Mouse (Mus musculus) E14TG2a.4 (cell line): Measurements from ENCODE around the gene Lgals7.
"Not testable (repeated sequence)": the region's sequence is repeated elsewhere in the genome, so short reads cannot be mapped to it uniquely, and the experiment has no call there.

ENCODE experiments used
- H3K27me3 ChIP-seq: 2 replicates; pipeline ENCODE4 v1.6.1; 2014; ENCODE audit warnings: low read length, control low read depth; ENCODE audit not compliant: insufficient read depth
- H3K36me3 ChIP-seq: 2 replicates; pipeline ENCODE4 v1.6.1; 2014; ENCODE audit warnings: low read length, control low read depth; ENCODE audit not compliant: insufficient read depth
- H3K4me1 ChIP-seq: replicated peaks from 2 replicates; pipeline ENCODE4 v1.6.1; 2014; ENCODE audit warnings: low read depth, low read length, control low read depth
- H3K4me3 ChIP-seq: replicated peaks from 2 replicates; pipeline ENCODE4 v1.5.1; 2014; ENCODE audit warnings: mild to moderate bottlenecking, low read length
- H3K9me3 ChIP-seq: 2 replicates; pipeline ENCODE4 v1.6.1; 2014; ENCODE audit warnings: low read length, control low read depth
- CTCF ChIP-seq: conservative IDR thresholded peaks from 2 replicates; pipeline ENCODE4 v1.5.1; 2014; ENCODE audit warnings: low read length
- NANOG ChIP-seq: IDR thresholded peaks from 2 replicates; pipeline ENCODE4 v1.6.1; 2014; ENCODE audit warnings: borderline replicate concordance, low read length, mixed read lengths
- POU5F1 ChIP-seq: IDR thresholded peaks from 2 replicates; pipeline ENCODE4 v1.6.1; 2014; ENCODE audit warnings: low read length, borderline replicate concordance

Lgals7 gene

DNA sequence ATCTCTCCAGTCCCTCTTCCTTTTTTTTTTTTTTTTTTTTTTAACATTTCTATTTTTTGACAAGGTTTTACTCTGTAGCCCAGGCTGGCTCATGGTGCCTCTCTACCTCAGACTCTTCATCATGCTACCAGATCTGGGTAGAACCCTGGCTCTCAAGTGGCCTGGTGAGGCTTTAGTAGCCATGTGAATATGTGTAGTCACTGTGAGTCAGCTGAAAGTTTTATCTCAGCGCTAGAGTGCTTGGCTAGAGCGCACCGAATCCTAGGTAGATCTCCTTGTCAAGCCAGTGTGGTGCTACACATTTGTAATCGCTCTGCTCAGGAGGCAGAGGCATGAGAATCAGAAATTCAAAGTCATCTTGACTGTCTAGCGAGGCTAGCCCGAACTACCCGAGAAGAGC lies 13.5 kb downstream of the Lgals7 start:
- Histone ChIP-seq H3K36me3 (no peaks in the 10 kb centered on the region), H3K27me3 (peaks cover 6% of the 10 kb centered on the region), H3K4me1 (peaks cover 38% of the 10 kb centered on the region), H3K9me3 (no peaks in the 10 kb centered on the region), H3K4me3 (no peak overlapping the region)
- TF ChIP-seq NANOG, result no peak
- TF ChIP-seq CTCF, result no peak
- TF ChIP-seq POU5F1, result no peak

DNA sequence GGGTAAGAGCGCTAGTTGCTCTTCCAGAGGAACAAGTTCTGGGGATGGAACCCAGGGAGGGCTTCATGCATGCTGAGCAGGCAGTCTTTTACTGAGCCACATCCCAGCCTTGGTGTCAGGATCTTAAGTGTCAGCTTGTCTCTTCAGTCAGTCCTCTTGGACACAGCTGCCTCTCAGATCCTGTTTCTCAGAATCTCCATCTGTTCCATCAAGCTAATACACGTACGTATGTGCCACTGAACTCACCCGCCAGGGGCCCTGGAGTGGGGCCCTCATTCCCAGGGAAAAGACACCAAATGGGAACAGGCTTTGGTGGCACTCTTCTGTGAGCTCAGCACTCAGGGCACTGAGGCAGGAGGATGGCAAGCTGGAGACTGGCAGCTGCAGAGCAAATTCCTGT lies 14.2 kb downstream of the Lgals7 start:
- H3K27me3 ChIP-seq, result peaks cover 10% of the 10 kb centered on the region
- H3K36me3 ChIP-seq, result no peaks in the 10 kb centered on the region
- no peak for TF ChIP-seq CTCF
- TF ChIP-seq POU5F1, result no peak
- TF ChIP-seq NANOG, result no peak
- no peak overlapping the region for H3K4me3 ChIP-seq
- no peaks in the 10 kb centered on the region for H3K9me3 ChIP-seq
- H3K4me1 ChIP-seq, result peaks cover 45% of the 10 kb centered on the region

DNA sequence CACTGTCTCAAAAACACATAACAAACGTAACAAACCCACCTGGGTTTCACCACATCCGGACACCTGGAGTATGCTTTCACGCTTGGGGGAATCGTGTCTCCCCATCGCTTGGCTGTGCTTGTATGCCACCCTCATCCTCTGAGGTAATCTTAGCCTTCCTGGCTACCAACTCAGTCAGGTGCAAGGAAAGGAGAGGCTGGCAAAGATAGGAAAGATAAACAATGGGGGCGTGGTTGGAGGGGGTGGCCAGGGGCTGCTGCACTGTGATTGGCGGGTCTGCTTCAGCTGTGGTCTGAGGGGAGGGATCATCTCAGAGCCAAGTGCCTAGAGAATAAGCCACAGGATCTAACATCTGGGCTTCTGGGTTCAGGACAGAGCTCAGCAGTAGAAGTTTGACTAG lies 16.0 kb downstream of the Lgals7 start:
- TF ChIP-seq NANOG (no peak), CTCF (no peak), POU5F1 (no peak)
- H3K4me3 ChIP-seq, result no peak overlapping the region
- peaks cover 10% of the 10 kb centered on the region; the same call in 1 of the 2 replicates for H3K27me3 ChIP-seq
- no peaks in the 10 kb centered on the region for H3K9me3 ChIP-seq
- peaks cover 53% of the 10 kb centered on the region for H3K4me1 ChIP-seq
- H3K36me3 ChIP-seq, result no peaks in the 10 kb centered on the region

DNA sequence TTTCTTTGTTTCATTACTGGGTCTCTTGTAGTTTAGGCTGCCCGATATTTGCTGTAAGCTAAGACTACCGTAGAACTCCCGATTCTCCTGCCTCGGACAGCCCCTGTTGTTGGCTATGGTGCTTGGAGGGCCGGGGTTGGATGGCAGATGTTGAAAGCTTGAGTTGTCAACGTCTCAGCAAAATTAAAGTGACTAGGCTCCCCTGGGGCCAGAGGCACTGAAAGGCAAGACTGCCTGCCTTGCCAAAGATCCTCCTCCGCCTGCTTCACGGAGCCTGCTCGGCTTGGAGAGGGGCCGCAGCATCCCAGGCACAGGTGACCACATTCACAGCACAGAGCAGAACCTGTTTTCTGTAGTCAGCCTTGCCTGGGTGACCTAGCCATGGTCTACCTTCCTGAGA lies 16.9 kb downstream of the Lgals7 start:
- Histone ChIP-seq H3K4me3 (no peak overlapping the region), H3K36me3 (no peaks in the 10 kb centered on the region), H3K4me1 (peaks cover 53% of the 10 kb centered on the region), H3K9me3 (no peaks in the 10 kb centered on the region), H3K27me3 (peaks cover 19% of the 10 kb centered on the region)
- TF ChIP-seq POU5F1 (no peak), CTCF (no peak), NANOG (no peak)

DNA sequence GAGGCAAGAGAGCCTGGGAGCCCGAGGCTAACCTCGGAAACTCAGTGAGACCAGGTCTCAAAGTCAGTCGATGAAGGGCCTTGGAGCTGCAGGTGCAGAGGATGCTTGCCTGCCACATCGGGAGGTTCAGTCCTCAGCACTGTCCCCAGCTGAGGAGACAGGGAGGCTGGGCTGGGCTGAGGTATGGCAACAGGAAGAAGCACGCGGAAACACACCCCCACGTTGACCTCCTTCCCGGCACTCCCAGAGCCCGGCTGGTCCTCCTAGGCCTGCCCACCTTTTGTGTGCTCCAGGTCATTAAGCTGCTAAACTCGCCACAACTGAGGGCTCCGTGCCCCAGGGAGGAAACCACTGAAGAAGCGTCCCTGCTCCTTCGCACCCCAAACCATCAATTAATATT lies 17.5 kb downstream of the Lgals7 start, which contains the start of gene Capn12:
TSS of gene Capn12 (plus strand) at position 224 of the 400 bp plus-strand sequence.
- Histone ChIP-seq H3K36me3 (no peaks in the 10 kb centered on the region), H3K9me3 (no peaks in the 10 kb centered on the region), H3K4me3 (0 out of 2 replicates have a peak within 1 kb of the TSS, but pooled peaks have one; percentile 20), H3K4me1 (peaks cover 54% of the 10 kb centered on the region), H3K27me3 (peaks cover 25% of the 10 kb centered on the region)
- TF ChIP-seq NANOG, result no peak
- no peak for TF ChIP-seq POU5F1
- no peak for TF ChIP-seq CTCF

DNA sequence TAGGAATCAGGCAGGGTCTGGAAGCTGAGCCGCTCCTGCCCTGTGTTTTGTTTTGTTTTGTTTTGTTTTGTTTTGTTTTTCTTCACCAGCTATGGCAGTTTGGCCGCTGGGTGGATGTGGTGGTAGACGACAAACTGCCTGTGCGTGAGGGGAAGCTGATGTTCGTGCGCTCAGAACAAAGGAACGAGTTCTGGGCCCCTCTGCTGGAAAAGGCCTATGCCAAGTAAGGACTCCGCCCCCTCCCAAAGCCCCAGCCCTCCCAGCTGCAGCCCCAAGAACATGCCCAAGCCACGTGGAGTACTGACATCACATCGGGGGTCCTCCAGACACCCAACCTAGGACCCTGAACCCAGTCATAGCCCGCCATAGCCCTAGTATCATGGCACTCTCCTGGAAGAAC lies 19.4 kb downstream of the Lgals7 start:
- peak overlapping the region; percentile 27 for H3K4me3 ChIP-seq
- no peak for TF ChIP-seq NANOG
- no peak for TF ChIP-seq CTCF
- TF ChIP-seq POU5F1, result no peak

DNA sequence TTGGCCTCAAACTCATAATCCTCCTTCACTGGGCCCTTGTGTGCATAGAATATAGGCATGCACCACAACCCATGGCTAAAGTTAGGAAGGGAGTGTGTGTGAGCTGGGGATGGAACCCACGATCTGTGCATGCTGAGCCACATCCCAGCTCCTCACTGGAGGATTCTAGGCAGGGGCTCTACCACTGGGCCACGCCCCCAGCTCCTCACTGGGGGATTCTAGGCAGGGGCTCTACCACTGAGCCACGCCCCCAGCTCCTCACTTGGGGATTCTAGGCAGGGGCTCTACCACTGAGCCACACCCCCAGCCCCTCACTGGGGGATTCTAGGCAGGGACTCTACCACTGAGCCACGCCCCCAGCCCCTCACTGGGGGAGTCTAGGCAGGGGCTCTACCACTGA lies 20.1 kb downstream of the Lgals7 start:
- H3K9me3 ChIP-seq, H3K36me3 ChIP-seq, H3K4me3 ChIP-seq: not testable (repeated sequence)
- peaks cover 62% of the 10 kb centered on the region for H3K4me1 ChIP-seq
- peaks cover 48% of the 10 kb centered on the region for H3K27me3 ChIP-seq

More for the DNA sequence above, 19.4 kb downstream of the Lgals7 start:
- H3K4me1 ChIP-seq, result peaks cover 60% of the 10 kb centered on the region
- peaks cover 42% of the 10 kb centered on the region for H3K27me3 ChIP-seq
- no peaks in the 10 kb centered on the region for H3K9me3 ChIP-seq
- H3K36me3 ChIP-seq, result no peaks in the 10 kb centered on the region

DNA sequence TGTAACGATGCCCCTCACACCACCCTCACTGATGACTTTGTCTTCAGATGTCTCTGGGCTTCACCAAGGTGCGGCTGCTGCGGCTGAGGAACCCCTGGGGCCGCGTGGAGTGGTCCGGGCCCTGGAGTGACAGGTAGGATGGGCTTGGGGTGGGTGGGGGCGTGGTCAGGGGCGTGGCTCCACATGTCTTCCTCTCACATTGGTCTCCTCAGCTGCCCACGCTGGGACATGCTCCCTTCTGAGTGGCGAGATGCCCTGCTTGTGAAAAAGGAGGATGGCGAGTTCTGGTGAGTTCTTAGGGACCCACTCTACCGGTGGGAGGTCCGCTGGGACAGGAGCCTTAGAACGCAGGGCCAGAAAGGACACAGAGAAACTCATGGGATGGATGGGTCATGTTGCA lies 22.8 kb downstream of the Lgals7 start:
- no peaks in the 10 kb centered on the region for H3K9me3 ChIP-seq
- H3K36me3 ChIP-seq, result peaks cover 17% of the 10 kb centered on the region
- H3K4me1 ChIP-seq, result peaks cover 51% of the 10 kb centered on the region
- no peak overlapping the region for H3K4me3 ChIP-seq
- H3K27me3 ChIP-seq, result peaks cover 57% of the 10 kb centered on the region
- TF ChIP-seq NANOG, result no peak
- no peak for TF ChIP-seq CTCF
- no peak for TF ChIP-seq POU5F1

DNA sequence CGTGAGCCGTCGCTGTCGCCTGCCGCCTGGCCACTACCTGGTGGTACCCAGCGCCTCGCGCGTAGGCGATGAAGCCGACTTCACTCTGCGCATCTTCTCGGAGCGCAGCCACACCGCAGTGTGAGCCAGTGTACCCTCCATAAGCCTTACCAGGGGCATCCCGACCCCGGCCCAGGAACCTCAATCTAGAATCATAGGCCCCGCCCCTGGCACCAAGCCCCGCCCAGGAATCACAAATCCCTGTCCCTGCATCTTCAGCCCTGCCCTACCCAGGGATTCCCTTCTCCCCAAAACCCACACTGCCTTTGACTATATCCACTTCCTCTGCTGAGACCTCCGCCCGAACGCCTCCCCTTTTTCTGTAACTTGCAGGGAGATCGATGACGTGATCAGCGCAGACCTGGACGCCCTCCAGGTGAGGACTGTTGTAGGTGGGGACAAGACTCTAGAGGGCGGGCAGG lies 25.1 kb downstream of the Lgals7 start:
- H3K36me3 ChIP-seq, result peaks cover 40% of the 10 kb centered on the region
- TF ChIP-seq NANOG (no peak), CTCF (no peak), POU5F1 (no peak)
- no peaks in the 10 kb centered on the region for H3K9me3 ChIP-seq
- H3K4me3 ChIP-seq, result peak overlapping the region; percentile 78
- peaks cover 39% of the 10 kb centered on the region for H3K4me1 ChIP-seq
- H3K27me3 ChIP-seq, result peaks cover 47% of the 10 kb centered on the region
